Mouse (Mus musculus) limb, embryonic 14.5 days (tissue): Measurements from ENCODE around the gene Htr1d. TPM values are rescaled to one million over a fixed set of nuclear protein-coding genes. Genes with fewer than 3 reads are reported as not detected.

Experiments used
- ATAC-seq: fragments of 200-750 bp; cut with Nextera tagmentation; 2 replicates; pipeline ENCODE4 v1.8.0; 2017; ENCODE audit warnings: low read depth, moderate number of reproducible peaks, moderate TSS enrichment; ENCODE audit not compliant: low FRiP score
- DNase-seq: peaks from one replicate; pipeline ENCODE4 v3.0.0-alpha.2; 2015; ENCODE audit warnings: low spot score
- H3K27ac ChIP-seq: fragments of 300-500 bp; sonication (generic); replicated peaks from 2 replicates; pipeline ENCODE4 v1.5.1; 2014; ENCODE audit warnings: low read depth, mild to moderate bottlenecking, low read length, moderate library complexity, mixed read lengths
- H3K27me3 ChIP-seq: fragments of 300-500 bp; sonication (generic); 2 replicates; pipeline ENCODE4 v1.6.1; 2014; ENCODE audit warnings: low read length, mixed read lengths; ENCODE audit not compliant: control insufficient read depth, insufficient read depth
- H3K36me3 ChIP-seq: fragments of 300-500 bp; sonication (generic); 2 replicates; pipeline ENCODE4 v1.6.1; 2014; ENCODE audit warnings: mild to moderate bottlenecking, low read length, moderate library complexity, mixed read lengths; ENCODE audit not compliant: control insufficient read depth, insufficient read depth
- H3K4me1 ChIP-seq: fragments of 300-500 bp; sonication (generic); 2 replicates; pipeline ENCODE4 v1.6.1; 2014; ENCODE audit warnings: antibody characterized with exemption, low read length, mixed read lengths; ENCODE audit not compliant: control insufficient read depth, insufficient read depth
- H3K4me2 ChIP-seq: fragments of 300-500 bp; sonication (generic); replicated peaks from 2 replicates; pipeline ENCODE4 v1.6.1; 2014; ENCODE audit warnings: low read depth, mild to moderate bottlenecking, low read length, moderate library complexity; ENCODE audit not compliant: severe bottlenecking
- H3K4me3 ChIP-seq: fragments of 300-500 bp; sonication (generic); replicated peaks from 2 replicates; pipeline ENCODE4 v1.5.1; 2014; ENCODE audit warnings: low read length
- H3K9ac ChIP-seq: fragments of 300-500 bp; sonication (generic); 2 replicates; pipeline ENCODE4 v1.6.1; 2014; ENCODE audit warnings: mild to moderate bottlenecking, low read depth, low read length, moderate library complexity; ENCODE audit not compliant: severe bottlenecking
- H3K9me3 ChIP-seq: fragments of 300-500 bp; sonication (generic); 2 replicates; pipeline ENCODE4 v1.6.1; 2016; ENCODE audit warnings: low read length; ENCODE audit not compliant: control insufficient read depth
- POLR2A ChIP-seq: fragments of 200-500 bp; IDR thresholded peaks from 2 replicates; pipeline ENCODE4 v1.8.0; 2012; ENCODE audit warnings: inconsistent platforms, mild to moderate bottlenecking, moderate library complexity, borderline replicate concordance; ENCODE audit not compliant: insufficient read depth, insufficient read length; ENCODE audit errors: extremely low read depth
- WGBS: fragments of 180-500 bp; shearing (Covaris S2); extraction: QIAGEN DNeasy Blood & Tissue Kit; methylation state at CpG from one replicate; pipeline ENCODE4 v1.1.7; 2014; 5-methylcytosine and 5-hydroxymethylcytosine counted together
- polyA plus RNA-seq, 2 experiments: library from polyadenylated mRNA; depleted of rRNA in 1 of 2; stranded (reverse) in 1 of 2; unstranded in 1 of 2; fragments of >200 nt; fragmentation: Nextera tagmentation in 1 of 2; extraction: Ambion mirVana in 1 of 2; gene quantifications; 2 replicates each; pipeline versions ENCODE4 v1.2.1 to v1.2.3; 2012 to 2014

The Htr1d gene
- polyA plus RNA-seq, 2 experiments, result 0.23 to 0.44 TPM

DNA sequence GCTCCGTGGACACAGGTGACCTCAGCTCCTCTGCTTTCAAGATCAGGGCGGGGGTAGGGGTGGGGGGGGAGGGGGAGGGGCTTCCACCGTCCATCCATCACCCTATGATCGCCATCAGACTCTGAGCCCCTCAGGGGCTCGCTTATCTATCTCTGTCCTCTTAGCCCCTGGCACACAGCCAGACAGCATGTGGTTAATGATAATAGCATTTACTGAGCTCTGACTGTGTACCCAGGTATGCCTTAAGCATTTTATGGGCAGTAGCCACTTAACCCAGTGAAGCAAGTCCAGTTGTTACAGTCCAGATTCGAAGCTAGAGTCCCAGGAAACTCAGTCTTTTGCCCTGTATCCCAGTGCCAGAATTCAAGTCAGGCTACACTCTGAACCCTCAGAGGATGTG lies 28.2 kb downstream of the Htr1d start:
- no peak for ATAC-seq
- no peaks in the 10 kb centered on the region for H3K27me3 ChIP-seq
- no peak overlapping the region for H3K4me2 ChIP-seq
- 10% methylated on average over 6 of the region's 6 CpGs for WGBS
- H3K4me3 ChIP-seq, result no peak overlapping the region
- no peak for TF ChIP-seq POLR2A
- no peaks in the 10 kb centered on the region for H3K9me3 ChIP-seq
- no peak overlapping the region for H3K27ac ChIP-seq
- H3K4me1 ChIP-seq, result no peaks in the 10 kb centered on the region
- H3K36me3 ChIP-seq, result no peaks in the 10 kb centered on the region
- DNase-seq, result no peak
- H3K9ac ChIP-seq, result no peak overlapping the region

DNA sequence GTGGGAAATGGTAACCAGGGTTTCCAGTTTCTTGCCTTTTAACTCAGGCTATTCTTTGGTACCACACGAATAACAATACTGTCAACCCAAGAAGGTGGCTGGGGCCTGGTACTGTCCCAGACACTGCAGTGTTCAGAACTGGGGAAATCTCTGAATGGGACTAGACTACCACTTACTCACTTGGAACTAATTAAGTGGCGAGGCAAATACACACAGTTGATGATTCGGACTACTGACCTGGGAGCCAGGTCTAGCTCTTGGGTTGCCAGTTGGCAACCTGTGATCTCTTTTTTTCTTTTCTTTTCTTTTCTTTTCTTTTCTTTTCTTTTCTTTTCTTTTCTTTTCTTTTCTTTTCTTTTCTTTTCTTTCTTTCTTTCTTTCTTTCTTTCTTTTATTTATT lies 29.0 kb downstream of the Htr1d start:
- Histone ChIP-seq H3K4me2 (no peak overlapping the region), H3K4me3 (no peak overlapping the region), H3K27me3 (no peaks in the 10 kb centered on the region), H3K4me1 (no peaks in the 10 kb centered on the region), H3K9ac (no peak overlapping the region), H3K9me3 (no peaks in the 10 kb centered on the region), H3K27ac (no peak overlapping the region), H3K36me3 (no peaks in the 10 kb centered on the region)
- TF ChIP-seq POLR2A, result no peak
- 78% methylated on average over 3 of the region's 3 CpGs for WGBS
- DNase-seq (no peak), ATAC-seq (no peak)

DNA sequence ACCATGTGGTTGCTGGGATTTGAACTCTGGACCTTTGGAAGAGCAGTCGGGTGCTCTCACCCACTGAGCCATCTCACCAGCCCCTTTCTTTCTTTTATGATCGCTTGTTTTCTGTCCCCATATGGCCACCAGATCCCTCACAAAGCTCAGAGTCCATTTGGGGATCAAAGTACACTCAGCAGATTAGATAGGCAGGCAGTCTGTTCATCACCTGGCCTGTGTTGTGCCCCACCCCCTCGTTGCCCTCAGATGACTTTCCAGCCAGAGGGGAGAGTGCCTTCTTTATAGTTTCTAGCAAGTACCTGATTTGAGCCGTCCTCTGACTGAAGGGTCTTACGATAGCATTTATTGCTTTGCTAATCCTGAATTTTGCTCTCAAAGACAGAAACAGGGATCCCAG lies 29.5 kb downstream of the Htr1d start:
- Histone ChIP-seq H3K4me2 (no peak overlapping the region), H3K27me3 (no peaks in the 10 kb centered on the region), H3K9ac (no peak overlapping the region), H3K27ac (no peak overlapping the region), H3K4me1 (no peaks in the 10 kb centered on the region), H3K4me3 (no peak overlapping the region), H3K36me3 (no peaks in the 10 kb centered on the region), H3K9me3 (no peaks in the 10 kb centered on the region)
- WGBS, result 19% methylated on average over 5 of the region's 5 CpGs
- no peak for TF ChIP-seq POLR2A
- DNase-seq (no peak), ATAC-seq (no peak)

DNA sequence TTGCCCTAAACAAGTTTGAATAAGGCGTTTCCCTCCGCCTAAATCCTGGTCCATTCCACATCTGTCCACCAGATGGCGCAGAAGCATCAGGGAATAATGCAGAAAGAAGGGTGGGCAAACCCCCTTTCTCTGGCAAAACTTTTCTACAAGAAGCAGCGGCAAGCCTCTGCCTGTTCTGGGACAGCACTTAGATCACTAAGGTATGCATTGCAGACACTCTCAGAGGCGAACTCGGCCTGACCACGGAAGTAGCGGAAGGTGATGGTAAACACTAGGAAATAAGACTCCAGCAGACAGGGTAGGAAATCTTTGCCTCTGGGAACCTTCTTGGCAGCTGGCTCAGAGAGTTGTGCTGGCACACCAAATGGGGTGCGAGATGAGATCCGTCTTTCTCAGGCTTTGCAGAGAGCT lies 31.5 kb downstream of the Htr1d start:
- no peak overlapping the region for H3K27ac ChIP-seq
- H3K9ac ChIP-seq, result no peak overlapping the region
- 2% methylated on average over 10 of the region's 10 CpGs for WGBS
- peak; percentile 91 for DNase-seq
- peak overlapping the region; percentile 39 for H3K4me2 ChIP-seq
- H3K4me3 ChIP-seq, result peak overlapping the region; percentile 22
- TF ChIP-seq POLR2A, result peak; percentile 29; the same call in 1 of the 2 replicates
- no peaks in the 10 kb centered on the region for H3K27me3 ChIP-seq
- no peaks in the 10 kb centered on the region for H3K36me3 ChIP-seq
- no peaks in the 10 kb centered on the region for H3K9me3 ChIP-seq
- H3K4me1 ChIP-seq, result no peaks in the 10 kb centered on the region
- peak; percentile 59; the same call in 1 of the 2 replicates for ATAC-seq

DNA sequence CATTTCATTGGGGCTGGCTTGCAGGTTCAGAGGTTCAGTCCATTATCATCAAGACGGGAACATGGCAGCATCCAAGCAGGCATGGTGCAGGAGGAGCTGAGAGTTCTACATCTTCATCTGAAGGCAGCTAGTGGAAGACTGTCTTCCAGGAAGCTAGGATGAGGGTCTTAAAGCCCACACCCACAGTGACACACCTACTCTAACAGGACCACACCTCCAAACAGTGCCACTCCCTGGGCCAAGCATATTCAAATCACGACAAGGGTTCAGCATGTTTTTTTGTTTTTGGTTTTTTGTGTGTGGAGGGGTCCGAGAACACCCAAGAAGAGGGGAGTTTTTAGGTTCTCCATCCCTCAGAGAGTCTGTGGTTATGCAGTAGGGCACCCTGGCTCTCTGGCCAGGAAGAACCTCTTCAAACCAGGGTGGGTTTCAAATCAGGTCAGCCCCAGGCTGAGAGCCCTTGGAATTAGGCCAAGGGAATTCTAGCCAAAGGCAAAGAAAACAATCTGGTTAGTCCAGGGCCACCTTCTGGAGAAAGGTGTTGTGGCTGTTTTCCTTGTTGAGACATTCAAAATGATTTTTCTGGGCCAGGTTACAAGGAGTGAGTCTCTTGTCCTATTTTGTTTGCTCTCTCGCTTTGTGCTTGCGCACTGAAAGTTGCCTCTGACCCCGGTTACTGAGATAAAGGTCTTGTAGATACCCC lies 33.3 kb downstream of the Htr1d start:
- no peak overlapping the region for H3K9ac ChIP-seq
- no peaks in the 10 kb centered on the region for H3K9me3 ChIP-seq
- no peaks in the 10 kb centered on the region for H3K27me3 ChIP-seq
- no peak for ATAC-seq
- no peaks in the 10 kb centered on the region for H3K36me3 ChIP-seq
- TF ChIP-seq POLR2A, result no peak
- H3K4me2 ChIP-seq, result no peak overlapping the region
- H3K27ac ChIP-seq, result no peak overlapping the region
- no peaks in the 10 kb centered on the region for H3K4me1 ChIP-seq
- DNase-seq, result no peak
- WGBS, result 92% methylated on average over 6 of the region's 6 CpGs
- H3K4me3 ChIP-seq, result no peak overlapping the region
